ENCODE assay signal across 8 mouse cellular contexts in the genomic region with DNA sequence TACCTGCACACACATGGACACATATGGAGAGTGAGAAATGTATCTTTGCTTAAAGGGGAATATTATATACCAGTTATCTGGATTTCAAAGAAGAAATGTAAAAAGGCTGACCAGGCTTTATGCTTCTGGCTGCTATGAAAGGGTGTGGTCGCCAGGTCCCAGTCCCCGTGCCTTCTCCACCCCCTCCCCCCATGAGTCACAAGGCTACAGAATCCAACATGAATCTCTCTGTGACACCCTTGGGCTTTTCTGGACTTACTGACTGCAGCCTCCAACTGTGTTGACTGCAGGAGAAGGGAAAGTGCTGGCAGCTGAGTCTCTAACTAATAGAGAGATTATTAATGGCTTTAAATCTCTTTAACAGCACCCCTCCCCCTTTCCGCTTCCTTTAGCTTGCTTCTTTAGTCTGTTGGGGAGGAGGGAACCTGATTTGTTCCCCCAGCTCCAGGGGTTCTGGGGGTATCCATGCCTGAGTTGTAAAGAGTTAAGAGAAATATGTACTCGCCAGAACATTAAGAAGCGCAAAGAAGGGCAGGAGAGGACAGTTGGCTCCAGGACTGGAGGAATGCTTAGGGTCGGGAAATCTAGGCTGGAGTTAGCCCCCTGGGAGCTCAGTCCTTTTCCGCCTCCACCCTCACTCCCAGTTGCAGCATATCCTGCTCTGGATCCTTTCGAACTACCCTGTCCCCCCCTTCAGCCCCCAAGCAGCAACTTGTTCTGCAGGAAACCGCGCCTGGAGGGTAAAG. TPM values are rescaled to one million over a fixed set of nuclear protein-coding genes. Genes with fewer than 3 reads are reported as not detected.
DNase-seq lines count a peak whose midpoint lies in the region; ATAC-seq and TF ChIP-seq lines count a peak whose summit lies in the region.

A gene (plus strand): TSS at position 614 of the 746 bp plus-strand sequence.

- H3K4me1 ChIP-seq in neural tube, embryonic 11.5 days (ENCODE audit: control insufficient read depth, insufficient read depth, low read length): peaks cover 2% of the 10 kb centered on the region; the same call in 1 of the 2 replicates
- no peaks in the 10 kb centered on the region for H3K4me1 ChIP-seq in hindbrain, postnatal 0 days (ENCODE audit: insufficient read depth, low read length)
- H3K4me1 ChIP-seq in liver, embryonic 15.5 days (replicated peaks): peaks cover 9% of the 10 kb centered on the region; the same call in 1 of the 2 replicates

- intact Hi-C loops in gastrocnemius, postnatal 36 days (cut with DNase I): no loop called here

- no peaks in the 10 kb centered on the region for H3K9me3 ChIP-seq in neural tube, embryonic 11.5 days (ENCODE audit: control insufficient read depth, low read length)
- H3K9me3 ChIP-seq in hindbrain, postnatal 0 days (ENCODE audit: low read length): no peaks in the 10 kb centered on the region
- no peaks in the 10 kb centered on the region for H3K9me3 ChIP-seq in liver, embryonic 15.5 days (replicated peaks)

- H3K4me3 ChIP-seq in neural tube, embryonic 11.5 days (ENCODE audit: low read depth, low read length): no peak within 1 kb of the TSS
- H3K4me3 ChIP-seq in hindbrain, postnatal 0 days (ENCODE audit: low read length): peak within 1 kb of the TSS; percentile 26
- H3K4me3 ChIP-seq in liver, embryonic 15.5 days (replicated peaks): peak within 1 kb of the TSS; percentile 30

- TF ChIP-seq CTCF in hindbrain, postnatal 0 days (IDR thresholded peaks at IDR 0.05; ENCODE audit: low read depth): no peak

- 9% methylated on average over 10 of the region's 10 CpGs for WGBS in neural tube, embryonic 11.5 days
- 17% methylated on average over 10 of the region's 10 CpGs for WGBS in hindbrain, postnatal 0 days
- WGBS in liver, embryonic 15.5 days (ENCODE audit: insufficient replicate concordance): 11% methylated on average over 10 of the region's 10 CpGs

- H3K27ac ChIP-seq in neural tube, embryonic 11.5 days (ENCODE audit: low read depth, low read length): no peak within 1 kb of the TSS
- H3K27ac ChIP-seq in hindbrain, postnatal 0 days: no peak within 1 kb of the TSS; the same call in 1 of the 2 replicates
- H3K27ac ChIP-seq in liver, embryonic 15.5 days (replicated peaks): no peak within 1 kb of the TSS

- H3K27me3 ChIP-seq in neural tube, embryonic 11.5 days (ENCODE audit: control insufficient read depth, insufficient read depth, low read length): peaks cover 30% of the 10 kb centered on the region
- peaks cover 19% of the 10 kb centered on the region for H3K27me3 ChIP-seq in hindbrain, postnatal 0 days (ENCODE audit: insufficient read depth, low read length)
- peaks cover 69% of the 10 kb centered on the region for H3K27me3 ChIP-seq in liver, embryonic 15.5 days

- DNase-seq in neural tube, embryonic 11.5 days (ENCODE audit: low spot score): no peak
- no peak for DNase-seq in neural tube, embryonic 10.5 days (ENCODE audit: extremely low spot score, low spot score)
- peak; percentile 37 to 52 for DNase-seq in gastrocnemius, postnatal 36 days
- DNase-seq in hindbrain, postnatal 0 days (ENCODE audit: low spot score): no peak
- no peak for DNase-seq in cerebellum, adult 11 months
- DNase-seq in layer of hippocampus, postnatal 10 days (ENCODE audit: low spot score in 2 of 2): no peak

- ATAC-seq in neural tube, embryonic 11.5 days (ENCODE audit: insufficient read depth, low FRiP score, low TSS enrichment): no peak
- ATAC-seq in hindbrain, postnatal 0 days: no peak
- ATAC-seq in liver, embryonic 15.5 days (ENCODE audit: insufficient read depth): no peak
- ATAC-seq in neutrophil, adult 5-6 weeks (ENCODE audit: extremely low read depth, insufficient number of reproducible peaks, low FRiP score, poor library complexity, severe bottlenecking): no peak

- no peak within 1 kb of the TSS for H3K9ac ChIP-seq in neural tube, embryonic 11.5 days (ENCODE audit: low read length)
- no peak within 1 kb of the TSS; the same call in 1 of the 2 replicates for H3K9ac ChIP-seq in hindbrain, postnatal 0 days (replicated peaks; ENCODE audit: low read length)
- no peak within 1 kb of the TSS for H3K9ac ChIP-seq in liver, embryonic 15.5 days

- peak within 1 kb of the TSS; percentile 28 for H3K4me2 ChIP-seq in neural tube, embryonic 11.5 days (ENCODE audit: low read depth)
- H3K4me2 ChIP-seq in hindbrain, postnatal 0 days (ENCODE audit: low read depth, low read length): peak within 1 kb of the TSS; percentile 35
- H3K4me2 ChIP-seq in liver, embryonic 15.5 days: peak within 1 kb of the TSS; percentile 48

- H3K36me3 ChIP-seq in neural tube, embryonic 11.5 days (ENCODE audit: control insufficient read depth, insufficient read depth, low read length): no peaks in the 10 kb centered on the region
- H3K36me3 ChIP-seq in hindbrain, postnatal 0 days (ENCODE audit: insufficient read depth, low read length): no peaks in the 10 kb centered on the region
- H3K36me3 ChIP-seq in liver, embryonic 15.5 days (replicated peaks): no peaks in the 10 kb centered on the region

RNA-seq across cellular contexts. Expression of the gene that starts here (rescaled TPM):
- 0.74 and 0.86 TPM in 2 replicates for polyA plus RNA-seq in neural tube, embryonic 11.5 days (2014; fragmentation: Nextera tagmentation; extraction: Ambion mirVana)
- 10 to 100 TPM; 20.4 to 20.5 TPM for total RNA-seq in gastrocnemius, postnatal 36 days (2021)
- 1.8 and 2.2 TPM in 2 replicates for total RNA-seq in hindbrain, postnatal 0 days (2014; rRNA removed)
- polyA plus RNA-seq in hindbrain, postnatal 0 days (2015; fragmentation: Nextera tagmentation; extraction: Ambion mirVana): 2.1 and 2.4 TPM in 2 replicates
- polyA plus RNA-seq in liver, embryonic 15.5 days (2015; fragmentation: Nextera tagmentation; extraction: Ambion mirVana): 1.5 and 1.6 TPM in 2 replicates
- 117 and 124 TPM in 2 replicates for total RNA-seq in neutrophil, adult 5-6 weeks (2017)
- total RNA-seq in layer of hippocampus, postnatal 10 days (2021): 1 to 10 TPM; 4.0 to 4.3 TPM

Comparison
In these comparisons a context has a peak if more than half of its experiments do, and no peak if none do; other contexts are left out.
1. DNase-seq: peak in gastrocnemius, postnatal 36 days (2 of 2); none in neural tube, embryonic 11.5 days (single experiment), neural tube, embryonic 10.5 days (single experiment), hindbrain, postnatal 0 days (single experiment), cerebellum, adult 11 months (single experiment) and layer of hippocampus, postnatal 10 days (0 of 2).
2. Peak in every context shown above with its lines, with median percentiles within 50 percentile points of each other: H3K4me2 ChIP-seq.